Mouse (Mus musculus) spleen, postnatal 4 days (tissue): ENCODE data around the gene Gys1.
"Not testable (repeated sequence)": the region's sequence is repeated elsewhere in the genome, so short reads cannot be mapped to it uniquely, and the experiment has no call there.

ENCODE experiments used
- DNase-seq, 2 experiments: peaks; one replicate each; pipeline ENCODE4 v3.0.0; 2022; ENCODE audit warnings: low spot score in 2 of 2

The Gys1 gene

DNA sequence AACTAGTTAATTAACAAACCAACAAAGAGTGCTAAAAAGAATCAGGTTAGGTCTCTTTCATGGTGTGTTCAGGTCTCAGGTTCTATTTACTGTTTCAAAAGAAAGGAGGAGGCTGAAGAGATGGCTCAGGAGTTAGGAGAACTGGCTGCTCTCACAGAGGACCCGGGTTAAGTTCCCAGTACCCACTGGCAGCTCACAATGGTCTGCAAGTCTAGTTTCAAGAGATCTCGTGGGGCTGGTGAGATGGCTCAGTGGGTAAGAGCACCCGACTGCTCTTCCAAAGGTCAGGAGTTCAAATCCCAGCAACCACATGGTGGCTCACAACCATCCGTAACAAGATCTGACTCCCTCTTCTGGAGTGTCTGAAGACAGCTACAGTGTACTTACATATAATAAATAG is 45.7 kb downstream of the Gys1 start:
- not testable (repeated sequence) for DNase-seq

DNA sequence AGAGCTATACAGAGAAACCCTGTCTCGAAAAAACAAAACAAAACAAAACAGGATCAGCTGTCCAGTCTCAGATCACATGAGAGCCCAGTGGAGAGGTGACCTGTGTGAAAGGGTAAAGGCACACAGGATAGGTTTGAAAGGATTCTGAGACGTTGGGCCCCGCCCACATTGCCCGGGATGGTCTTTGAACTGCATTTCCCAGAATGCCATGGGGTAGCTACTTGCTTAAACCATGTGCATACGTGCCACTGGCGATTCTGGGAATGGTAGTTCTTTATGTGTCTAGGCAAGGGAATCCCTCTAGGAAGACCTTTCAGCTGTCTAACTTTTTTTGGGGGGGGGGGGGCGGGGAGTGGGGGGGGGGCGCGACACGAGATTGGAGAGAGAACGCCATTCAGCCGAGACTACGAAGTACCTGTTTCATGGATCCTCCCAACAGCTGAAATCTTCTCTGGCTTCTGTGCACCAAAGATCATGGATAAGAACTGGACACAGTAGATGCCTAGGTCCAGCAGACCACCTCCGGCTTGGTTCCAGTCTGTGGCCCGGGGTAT is 46.8 kb downstream of the Gys1 start, which contains the start of gene Tulp2:
TSS of gene Tulp2 (plus strand) at position 504 of the 554 bp plus-strand sequence.
- DNase-seq, result peak; percentile 71 to 78

DNA sequence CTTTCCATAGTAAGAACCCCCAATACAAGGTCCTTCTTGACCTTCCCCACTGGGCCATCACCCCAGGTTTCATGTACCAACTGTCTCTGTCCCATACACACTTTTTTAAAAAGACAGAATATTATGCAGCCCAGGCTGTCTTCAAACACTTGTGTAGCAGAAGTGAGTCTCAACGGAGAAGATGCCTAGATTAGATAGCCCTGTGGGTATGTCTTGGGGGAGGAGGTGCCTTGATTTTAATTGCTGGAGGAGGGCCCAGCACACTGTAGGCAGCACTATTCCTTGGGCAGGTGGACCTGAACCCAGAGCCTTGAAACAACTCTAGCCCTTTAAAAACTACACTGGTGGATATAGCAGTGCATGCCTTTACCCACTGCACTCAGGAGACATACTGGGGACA is 47.5 kb downstream of the Gys1 start:
- DNase-seq, result no peak

DNA sequence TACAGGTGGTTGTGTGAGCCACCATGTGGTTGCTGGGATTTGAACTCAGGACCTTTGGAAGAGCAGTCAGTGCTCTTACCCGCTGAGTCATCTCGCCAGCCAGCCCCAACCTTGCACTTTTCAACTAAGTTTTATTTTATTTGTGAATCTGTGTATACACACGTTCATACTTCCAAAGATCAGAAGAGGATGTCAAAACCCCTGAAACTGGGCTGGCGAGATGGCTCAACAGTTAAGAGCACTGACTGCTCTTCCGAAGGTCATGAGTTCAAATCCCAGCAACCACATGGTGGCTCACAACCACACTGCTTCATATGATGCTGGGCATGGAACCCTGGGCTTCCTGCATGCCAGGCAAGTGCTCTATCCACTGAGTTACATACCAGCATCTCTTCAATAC is 50.3 kb downstream of the Gys1 start:
- DNase-seq, result not testable (repeated sequence)

DNA sequence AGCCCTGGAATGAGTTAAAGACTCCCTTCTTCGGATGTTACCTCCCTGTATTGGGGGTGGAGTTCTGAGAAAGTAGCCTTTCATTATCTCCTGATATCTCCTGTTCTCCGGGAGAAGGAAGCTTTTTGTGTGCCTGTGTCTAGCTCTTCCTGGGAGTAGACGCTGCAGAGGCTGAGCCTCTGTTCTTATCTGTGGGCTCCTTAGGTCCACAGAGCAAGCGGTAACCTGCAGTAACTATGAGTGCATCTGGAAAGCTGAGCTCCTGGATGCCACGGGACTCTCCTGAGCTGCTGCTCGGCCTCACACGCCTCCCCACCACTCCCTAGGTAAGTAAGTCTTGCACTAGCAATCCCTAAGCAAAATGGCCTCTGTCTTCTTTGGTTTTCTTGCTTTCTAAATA is 51.5 kb downstream of the Gys1 start:
- no peak for DNase-seq

DNA sequence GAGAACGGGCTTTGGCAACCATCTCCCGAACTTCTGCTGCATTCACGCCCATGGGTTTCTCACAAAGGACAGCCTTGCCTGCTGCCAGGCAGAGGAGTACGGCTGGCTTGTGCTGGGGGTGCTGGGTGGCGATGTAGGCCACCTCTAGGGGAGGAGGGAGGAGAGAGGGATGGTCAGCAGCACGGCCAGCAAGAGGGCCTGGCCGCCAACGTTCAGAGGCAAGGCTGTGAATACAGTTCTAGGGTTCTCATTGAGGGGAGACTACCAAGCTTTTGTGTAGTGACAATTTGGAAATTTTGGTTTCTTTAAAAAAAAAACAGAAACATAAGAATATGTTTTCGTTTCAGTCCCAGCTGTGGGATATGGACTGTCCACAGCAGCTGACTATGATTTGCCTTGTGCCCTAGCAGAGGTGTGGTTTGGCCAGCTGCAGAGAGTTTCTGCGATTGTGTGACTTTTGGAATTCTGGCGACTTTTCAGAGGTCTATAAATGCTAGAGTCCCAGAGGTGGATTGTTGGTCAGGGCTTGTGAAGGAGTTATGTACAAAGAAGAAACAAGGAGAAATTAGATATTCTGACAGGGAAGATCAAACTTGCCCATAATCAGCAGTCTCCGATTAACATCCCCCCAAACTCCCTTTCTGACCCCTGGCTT is 52.2 kb downstream of the Gys1 start, which contains the start of gene Gm45808:
TSS of gene Gm45808 (minus strand) at position 51 of the 655 bp plus-strand sequence.
- DNase-seq, result no peak

DNA sequence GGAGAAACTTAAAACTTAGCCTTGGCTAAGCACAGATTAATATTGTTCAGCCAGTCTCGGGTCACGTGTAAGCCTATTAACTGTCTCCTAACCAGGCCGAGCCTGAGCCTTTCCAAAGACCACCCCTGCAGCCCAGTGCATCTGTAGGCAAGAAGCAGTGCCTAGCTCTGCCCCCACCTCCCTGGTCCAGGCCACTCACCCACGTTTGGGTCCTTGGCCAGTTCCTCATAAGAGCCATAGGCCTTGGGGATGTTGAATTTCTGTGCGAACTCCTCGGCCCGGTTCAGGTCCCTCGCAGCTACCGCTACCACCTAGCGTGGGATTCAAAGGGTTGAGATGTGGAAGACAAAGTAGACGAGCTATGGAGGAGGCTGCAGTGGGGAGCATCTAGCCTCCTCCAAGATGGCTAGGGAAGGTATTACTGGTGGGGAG is 53.2 kb downstream of the Gys1 start:
- no peak for DNase-seq

DNA sequence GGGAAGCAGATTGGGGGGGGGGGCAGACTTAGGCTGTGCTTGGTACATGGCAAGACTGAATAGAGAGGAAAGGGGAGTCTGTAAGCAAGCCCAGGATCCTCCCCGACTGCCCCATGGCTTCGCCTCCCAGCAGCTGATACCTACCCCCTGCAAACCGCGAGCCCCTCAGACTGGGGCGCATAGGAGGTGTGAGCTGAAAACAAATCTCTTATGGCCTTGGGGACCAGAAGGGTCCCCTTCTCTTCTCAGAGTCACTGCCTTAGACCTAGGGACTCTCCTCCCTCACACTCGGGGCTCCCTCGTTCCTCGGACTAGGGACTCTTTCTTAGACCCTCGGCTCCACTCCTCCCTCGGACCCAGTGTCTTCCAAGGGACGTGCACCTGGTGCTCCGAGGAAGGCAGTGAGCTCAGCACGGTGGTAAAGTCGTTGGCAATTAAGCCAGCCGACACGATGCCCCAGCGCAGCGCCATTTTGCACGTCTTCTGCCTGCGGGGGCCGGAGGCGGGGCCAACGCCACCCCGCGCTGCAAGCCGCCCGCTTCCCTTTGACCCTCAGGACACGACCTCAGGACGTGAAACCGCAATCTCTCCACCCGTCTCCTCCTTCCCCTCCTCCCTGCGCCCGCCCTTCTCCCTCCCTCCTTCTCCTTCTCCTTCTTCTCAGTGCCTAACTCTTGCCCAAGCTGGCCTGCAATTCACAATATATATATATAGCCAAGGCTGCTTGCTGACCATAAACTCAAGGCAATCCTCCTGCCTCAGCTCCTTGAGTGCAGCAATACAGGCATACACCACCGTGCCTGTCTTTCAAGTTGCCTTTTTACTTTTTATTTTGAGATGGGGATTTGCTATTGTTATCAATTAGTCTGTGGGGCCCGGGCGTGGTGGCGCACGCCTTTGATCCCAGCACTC is 53.9 kb downstream of the Gys1 start, which contains the start of gene Dhdh:
TSS of gene Dhdh (minus strand) at position 513 of the 912 bp plus-strand sequence.
- peak; percentile 60 to 82 for DNase-seq

DNA sequence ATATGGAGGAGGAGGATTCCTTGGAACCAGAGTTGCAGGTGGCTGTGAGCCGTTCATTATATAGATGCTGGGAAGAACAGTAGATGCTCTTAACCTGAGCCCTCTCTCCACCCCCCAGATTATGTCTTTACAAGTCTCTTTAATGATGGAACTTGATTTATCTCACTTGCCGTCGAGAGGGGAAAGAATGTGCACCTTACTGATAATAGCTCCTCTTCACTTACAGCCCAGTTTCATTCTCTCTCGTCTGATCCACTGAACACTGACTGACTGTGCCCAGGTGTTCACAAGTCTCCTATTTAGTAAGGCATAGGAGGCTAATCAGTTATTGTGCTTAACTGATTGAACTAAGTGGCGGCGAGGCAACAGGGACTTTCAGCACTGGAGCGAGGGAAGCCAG is 54.9 kb downstream of the Gys1 start:
- DNase-seq, result no peak

DNA sequence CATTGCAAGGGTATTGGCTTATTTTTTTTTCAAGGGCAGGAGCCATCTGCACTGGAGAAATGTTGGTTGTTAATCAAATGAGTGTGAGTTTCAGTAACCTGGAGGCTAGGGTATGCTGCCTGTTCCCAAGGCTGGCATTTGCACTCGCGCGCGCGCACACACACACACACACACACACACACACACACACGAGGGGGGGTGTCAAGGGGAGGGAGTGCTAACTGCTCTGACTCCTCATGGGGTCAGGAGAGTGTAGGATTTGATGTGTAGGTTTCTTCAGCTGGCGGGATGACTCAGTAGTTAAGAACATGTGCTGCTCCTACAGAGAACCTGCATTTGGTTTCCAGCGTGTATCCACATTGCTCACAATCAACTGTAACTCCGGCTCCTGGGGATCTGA is 56.2 kb downstream of the Gys1 start:
- no peak for DNase-seq

DNA sequence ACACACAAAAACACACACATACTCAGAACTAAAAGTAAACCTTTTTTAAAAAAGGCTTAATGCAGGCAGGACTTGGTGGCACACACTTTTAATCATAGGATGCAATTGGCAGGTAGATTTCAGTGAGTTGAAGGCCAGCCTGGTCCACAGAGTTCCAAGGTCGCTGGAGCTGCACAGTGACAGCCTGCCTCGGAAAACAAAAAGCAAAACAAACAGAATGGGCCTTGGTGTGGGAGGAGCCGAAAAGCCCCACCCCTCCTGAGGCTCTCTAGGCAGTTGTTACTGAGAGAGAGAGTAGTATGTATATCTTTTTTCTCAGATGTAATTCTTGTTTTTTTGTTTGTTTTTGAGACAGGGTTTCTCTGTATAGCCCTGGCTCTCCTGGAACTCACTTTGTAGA is 56.6 kb downstream of the Gys1 start:
- DNase-seq, result no peak

DNA sequence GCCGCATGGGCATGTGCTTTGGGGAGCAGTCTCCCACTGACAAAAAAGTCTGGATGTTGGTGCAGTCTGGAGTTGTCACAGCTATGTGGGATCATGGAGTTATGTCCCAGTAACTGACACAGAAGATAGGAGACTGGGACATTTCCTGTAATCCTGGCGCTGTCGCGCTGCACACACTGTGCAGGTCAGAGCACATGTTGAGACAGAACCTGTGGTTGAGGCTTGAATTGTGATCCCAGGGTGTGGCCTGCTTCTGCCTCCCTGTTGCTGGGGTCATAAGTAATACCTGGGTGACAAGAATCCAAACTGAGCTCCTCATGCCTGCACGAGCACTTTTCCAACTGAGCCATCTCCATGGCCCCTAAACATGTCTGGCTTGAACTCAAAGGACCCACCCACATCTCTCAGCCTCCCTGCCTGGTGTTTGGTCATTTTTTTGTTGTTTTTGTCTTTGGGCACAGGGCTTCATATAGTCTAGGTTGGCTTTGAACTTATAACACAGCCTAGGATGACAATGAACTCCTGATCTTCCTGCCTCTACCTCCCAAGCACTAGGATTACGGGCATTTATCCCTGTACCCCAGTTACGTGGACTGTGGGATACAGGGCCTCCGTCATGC is 57.7 kb downstream of the Gys1 start:
- DNase-seq, result no peak

DNA sequence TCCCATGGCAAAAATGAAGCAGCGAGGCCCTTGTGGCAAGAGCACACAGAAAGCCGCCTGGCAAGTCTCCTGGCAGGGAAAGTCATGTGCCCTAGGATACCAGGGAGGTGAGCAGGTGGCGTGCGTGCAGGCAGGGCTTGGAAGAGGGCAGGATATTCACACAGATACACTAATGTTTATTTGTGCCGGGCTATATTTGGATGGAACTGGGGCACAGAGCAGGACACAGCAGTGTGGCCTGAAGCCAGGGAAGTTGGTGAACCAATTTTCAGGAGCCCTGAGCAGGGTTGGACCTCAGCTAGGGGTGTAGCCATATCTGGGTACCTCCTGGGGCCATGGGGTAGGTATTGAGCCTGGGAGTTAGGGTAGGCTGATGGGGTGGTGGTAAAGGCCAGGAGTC is 58.3 kb downstream of the Gys1 start:
- DNase-seq, result no peak

DNA sequence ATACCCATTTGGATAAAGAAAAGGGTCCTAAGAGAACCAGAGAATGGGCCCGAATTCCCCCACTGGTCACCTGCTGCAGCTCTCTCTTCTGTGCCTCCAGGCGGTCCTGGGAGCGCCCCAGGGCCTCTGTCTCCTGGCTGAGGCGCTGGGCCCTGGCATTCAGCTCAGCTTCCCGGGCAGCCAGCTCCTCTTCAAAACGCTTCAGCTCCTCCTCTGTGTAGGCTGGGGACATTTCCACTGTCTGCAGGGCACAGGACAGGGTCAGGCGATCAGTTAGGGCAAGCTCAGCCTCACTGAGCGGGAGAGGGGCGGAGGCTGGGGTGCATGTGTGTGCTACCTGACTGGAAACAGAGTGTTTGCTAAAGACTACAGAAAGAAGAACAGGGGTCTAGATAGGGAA is 59.9 kb downstream of the Gys1 start:
- DNase-seq, result no peak

DNA sequence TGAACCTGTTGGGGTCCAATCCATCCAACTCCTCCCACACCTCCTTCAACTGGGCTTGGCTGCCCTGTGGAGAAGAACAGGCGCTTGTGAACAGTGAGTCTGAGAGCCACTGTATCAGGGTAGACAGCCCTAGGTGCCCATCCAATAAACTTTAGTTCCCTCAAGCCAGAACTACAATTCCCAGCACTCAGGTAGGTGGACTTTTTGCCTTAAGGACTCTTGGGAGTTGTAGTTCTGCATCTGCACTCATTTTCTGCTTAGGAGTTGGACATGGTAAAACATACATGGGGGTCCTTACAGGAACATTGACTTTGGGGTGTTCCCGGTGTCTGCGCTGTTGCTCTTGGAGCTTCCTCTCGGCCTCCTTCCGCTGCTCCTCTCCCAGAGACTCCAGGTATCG is 63.8 kb downstream of the Gys1 start:
- no peak for DNase-seq
